Mouse (Mus musculus): ENCODE data around the gene 4921501E09Rik.

DNA sequence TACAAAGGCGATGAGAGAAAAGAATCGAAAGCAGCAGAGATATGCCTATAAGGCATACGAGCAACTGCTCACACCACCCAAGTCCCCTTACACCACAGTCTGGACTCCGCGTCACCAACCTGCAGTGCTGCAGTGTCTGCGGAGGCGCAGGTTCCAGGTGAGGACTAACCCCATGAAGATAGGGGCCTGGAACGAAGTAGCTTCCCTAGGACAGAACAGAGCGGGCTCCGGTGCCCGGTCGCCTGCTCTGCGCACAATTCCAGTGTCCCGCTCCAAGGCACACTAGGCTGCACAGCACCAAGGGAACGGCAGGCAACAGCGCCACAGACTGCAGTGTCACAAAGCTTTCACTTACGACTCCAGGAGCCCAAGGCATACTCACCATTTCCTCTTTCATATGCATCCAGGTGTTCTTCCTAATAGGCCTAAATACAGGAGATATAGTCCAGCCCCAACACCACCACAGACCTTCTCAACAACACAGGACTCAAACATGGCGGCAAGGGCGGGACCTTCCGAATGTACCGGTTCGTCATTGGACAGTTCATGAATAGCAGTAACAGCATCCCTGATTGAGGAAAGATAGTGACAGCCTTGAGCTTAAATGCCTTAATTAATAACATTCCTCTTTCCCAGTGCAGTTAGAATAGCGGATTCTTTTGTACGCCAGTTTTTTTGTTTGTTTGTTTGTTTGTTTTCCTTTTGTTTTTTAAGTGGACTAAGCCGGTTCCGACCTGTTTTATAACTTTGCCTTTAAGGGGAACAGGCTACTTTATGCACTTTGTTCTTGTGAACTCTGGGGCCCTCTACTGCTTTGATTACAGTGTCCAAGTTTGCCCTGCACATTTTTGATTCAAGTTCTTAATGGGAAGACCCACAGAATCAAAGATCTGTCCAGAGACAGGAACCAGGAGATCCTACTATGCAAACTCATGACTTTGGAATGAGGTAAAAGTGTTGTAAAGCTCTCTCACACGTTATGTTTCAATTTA, 34.7 kb downstream of the 4921501E09Rik start, which contains the start of gene Zfp763:
- TF ChIP-seq TAL1 (IDR thresholded peaks at IDR 0.05; ENCODE audit: low read length) (no peak), GATA1 (IDR thresholded peaks at IDR 0.05; ENCODE audit: low read length) (peak; percentile 55; the same call in 1 of the 2 replicates)

Data from erythroblast, embryonic 14.5 days (primary cell).